Mouse (Mus musculus) skeletal muscle tissue, adult 2 months (tissue): ENCODE data around the gene Fam222a.

Experiments
- DNase-seq: peaks from one replicate; pipeline ENCODE4 v3.0.0-alpha.2; 2012; ENCODE audit warnings: low read depth, low spot score

The Fam222a gene

DNA sequence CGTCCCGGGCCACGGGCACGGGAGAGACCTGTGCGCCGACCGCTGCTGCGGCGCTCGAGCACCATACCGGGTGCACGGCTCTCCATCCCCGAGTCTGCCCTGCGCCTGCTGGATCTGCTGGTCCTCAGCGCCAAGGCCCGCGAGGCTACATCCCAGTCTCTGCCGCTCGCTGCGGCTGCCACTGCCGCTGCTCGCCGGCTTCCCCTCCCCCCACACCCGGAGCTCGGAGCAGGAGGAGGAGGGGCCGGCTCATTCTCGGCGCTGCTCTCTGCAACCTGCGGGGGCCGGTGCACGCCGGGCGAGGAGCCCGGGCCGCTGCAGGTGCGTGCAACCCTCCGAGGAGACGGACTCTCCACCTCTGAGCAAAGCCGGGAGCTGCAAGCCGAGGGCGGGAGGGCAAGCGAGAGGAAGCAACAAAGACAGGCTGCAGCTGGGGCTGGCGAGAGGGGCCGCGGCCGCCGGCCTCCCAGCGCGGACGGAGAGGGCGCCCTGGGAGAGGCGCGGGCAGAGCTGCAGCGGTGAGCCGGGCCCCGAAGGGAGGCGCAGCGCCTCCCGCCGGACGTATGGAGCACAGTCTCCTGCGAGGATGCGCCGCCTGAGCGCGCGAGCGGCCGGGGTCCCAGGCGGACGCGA, at the start of gene Fam222a:
Gene Fam222a, plus strand, starts transcription at position 452 of the 633 bp plus-strand sequence.
- no peak for DNase-seq

DNA sequence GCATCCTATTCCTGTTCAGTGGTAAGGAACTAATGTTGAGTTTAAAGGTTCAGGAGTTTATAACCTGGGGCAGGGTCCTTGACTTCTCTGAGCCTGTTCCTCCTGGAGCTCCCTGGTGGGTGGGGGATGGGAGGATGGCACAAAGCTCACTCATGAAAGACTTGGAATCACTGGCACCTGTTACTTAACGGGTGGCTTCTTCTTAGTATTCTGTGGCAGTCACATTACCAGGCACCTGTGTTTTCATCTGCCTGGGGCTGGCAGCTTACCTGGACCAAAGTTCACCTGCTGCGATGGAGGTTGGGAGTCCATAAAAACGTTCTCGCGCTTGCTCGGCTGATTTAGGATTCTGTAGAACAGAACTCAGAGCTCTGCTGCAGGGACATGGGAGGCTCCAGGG, 39.5 kb upstream of the Fam222a start:
- no peak for DNase-seq

DNA sequence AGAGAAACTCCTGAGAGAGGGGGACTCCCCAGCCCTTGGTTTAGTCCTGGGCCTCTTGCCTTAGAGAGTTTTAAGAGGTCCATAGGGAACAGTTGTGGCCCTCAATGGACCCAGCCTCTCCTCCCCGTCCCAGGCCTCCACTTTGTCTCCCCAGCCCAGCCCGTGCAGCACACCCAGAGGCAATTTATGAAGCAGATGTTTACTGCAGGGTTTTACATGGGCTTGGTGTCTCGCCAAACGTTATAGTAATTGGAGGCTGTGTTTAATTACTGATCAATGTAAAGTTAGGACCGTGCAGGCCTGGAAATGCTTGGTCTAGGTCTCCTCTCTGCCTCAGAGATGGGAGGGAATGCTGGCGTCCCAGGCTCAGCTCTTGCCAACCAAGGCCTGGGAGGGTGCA, 37.5 kb upstream of the Fam222a start:
- no peak for DNase-seq

DNA sequence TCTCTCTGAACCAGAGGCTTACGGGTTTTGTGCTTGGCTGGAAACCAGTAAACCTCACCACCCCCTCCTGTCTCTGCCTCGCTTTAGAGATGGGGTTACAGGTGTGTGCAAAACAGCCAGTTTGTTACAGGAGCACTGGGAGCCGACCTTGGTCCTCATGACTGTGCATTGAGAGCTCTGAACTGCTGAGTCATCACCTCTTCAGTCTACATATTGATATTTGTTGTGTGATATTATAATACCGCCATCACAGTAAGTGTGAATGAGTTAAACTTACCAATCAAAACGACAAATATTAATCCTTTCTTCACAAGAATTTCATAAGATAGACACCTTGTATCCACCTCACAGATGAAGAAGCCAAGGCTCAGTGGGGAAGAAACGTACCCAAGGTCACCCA, 35.8 kb upstream of the Fam222a start:
- no peak for DNase-seq

DNA sequence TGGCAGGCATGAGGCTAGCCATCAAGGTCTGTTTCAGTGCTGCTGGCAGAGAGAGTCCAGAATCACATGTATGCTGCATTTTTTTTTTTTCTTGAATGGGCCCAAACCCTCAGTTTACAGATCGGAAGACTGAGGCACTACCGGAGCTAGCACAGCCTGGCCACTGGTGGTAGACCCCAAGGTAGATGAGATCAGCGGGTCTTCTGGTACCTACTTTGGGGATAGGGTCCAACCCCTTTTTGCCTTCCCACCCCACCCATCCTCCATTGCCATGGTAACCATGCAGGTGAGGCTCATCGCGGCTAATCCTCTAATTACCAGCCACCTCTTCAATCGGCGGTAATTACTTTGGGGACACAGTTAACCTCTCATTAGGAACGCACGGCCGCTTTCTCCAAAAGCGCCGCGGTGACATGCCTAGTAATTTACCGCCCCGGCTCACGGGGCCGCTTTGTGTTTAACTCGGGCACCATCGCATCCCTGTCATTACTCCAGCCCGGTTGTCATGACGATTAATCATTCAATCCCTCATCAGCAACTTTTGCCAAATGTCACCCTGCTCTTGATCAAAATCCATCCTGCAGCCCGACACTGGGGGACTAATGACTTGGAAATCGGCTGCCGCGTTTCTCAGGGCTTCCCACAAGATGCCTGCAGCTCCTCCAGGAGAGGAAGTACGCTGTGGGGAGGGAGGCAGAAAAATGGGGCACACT, 30.4 kb upstream of the Fam222a start:
- no peak for DNase-seq

DNA sequence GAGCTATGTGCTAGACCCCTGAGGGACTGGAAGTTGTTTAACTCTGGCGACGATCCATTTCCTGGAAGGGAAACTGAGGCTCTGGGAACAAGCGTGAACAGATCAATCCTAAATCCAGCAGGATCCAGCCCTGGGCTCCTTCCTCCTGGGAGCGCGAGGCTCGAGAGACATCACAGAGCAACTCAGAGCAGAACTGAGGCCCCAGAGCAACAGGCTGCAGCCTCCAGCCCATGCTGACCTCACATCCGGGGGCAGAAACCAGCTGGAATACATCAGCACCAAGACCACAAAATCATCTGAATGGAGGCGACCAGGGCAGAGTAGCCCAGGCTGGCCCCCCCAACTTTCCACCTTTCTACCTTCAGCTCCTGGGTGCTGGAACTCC, 29.8 kb upstream of the Fam222a start:
- no peak for DNase-seq

DNA sequence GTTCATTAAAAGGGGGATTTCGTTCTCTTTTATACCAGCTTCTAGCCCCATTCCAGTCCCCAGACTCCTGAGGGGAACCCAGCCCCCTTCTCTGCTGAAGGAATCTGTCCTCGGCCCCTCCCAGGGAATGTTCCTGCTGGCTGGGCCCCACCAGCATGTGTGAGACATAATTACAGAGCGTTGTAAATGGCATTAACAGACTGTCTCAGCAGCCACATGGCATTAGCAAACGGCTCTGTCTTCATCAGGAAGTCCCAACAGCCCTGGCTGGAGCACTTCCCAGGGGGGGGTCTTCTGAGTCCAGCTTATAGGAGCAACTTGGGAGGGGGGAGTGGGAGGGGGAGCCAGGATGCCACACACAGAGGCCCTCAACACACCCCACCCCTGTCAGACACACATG, 29.1 kb upstream of the Fam222a start:
- no peak for DNase-seq

DNA sequence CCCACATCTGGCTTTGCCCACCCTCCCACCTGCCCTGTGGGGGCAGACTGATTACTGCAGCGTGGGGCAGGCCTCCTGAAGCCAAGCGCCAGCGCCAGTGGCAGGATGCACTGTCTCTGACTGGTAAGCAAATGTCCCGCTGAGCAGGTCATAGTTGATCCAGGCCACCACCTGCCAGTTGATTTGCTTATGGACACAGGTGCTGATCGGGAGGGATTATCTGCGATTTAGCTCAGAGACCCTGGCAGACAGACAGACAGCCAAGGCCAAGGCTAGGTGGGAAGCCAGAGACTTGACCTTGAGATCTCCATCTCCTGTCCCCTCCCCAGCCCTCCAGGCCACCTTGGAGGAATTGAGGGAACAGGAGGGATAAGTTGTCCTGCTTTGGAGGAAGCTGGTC, 28.1 kb upstream of the Fam222a start:
- no peak for DNase-seq

DNA sequence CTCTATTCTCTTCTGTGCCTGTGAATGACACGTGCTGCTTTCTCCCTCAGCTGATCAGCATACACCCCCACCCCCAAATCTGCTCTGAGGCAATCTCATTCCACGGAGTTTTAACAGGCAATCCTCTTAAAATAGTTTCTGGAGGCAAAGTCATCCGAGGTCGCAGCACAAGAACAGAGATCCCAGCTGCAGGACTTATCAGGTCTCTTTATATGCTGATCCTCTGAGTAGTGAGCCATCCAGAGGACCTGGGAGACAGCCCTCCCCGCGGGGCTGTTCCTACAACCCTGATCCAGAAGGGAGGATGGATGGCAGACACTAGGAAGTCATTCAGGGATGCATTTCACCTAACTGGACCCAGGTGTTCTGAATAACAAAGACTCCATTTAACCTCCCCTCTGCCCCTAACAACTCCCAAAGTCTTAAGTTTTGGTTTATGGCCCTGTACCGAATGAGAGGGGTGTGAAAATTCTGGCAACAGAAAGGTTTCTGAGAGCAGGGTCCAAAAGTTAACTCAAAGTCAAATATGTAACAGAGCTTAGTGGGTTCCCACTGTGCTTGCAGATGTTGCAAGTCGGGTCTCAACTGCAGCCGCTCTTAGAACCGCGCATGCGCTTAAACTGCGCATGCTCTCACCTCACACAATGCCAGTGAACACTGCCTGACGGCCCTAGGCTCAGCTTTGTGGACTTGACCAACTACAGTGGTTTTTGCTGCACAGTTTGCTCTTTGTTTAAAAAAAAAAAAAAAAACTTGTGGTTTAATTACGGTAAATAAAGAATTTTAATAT, 26.0 kb upstream of the Fam222a start:
- DNase-seq = no peak

DNA sequence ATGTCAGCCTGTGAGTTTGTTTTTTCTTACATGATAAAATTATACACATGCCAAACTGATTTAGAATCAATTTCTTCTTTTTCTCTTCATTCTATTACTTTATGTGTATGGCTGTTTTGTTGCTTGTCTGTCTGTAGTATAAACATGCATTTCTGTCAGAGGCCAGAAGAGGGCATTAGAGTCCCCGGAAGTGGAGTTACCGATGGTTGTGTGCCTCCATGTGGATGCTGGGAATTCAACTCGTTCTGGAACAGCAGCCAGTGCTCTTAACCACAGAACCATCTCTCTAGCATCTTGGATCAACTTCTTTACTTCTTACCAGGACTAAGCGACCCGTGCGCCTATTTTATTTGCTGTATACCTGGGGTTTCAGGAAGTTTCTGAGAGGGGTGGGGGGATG, 24.2 kb upstream of the Fam222a start:
- DNase-seq = no peak

DNA sequence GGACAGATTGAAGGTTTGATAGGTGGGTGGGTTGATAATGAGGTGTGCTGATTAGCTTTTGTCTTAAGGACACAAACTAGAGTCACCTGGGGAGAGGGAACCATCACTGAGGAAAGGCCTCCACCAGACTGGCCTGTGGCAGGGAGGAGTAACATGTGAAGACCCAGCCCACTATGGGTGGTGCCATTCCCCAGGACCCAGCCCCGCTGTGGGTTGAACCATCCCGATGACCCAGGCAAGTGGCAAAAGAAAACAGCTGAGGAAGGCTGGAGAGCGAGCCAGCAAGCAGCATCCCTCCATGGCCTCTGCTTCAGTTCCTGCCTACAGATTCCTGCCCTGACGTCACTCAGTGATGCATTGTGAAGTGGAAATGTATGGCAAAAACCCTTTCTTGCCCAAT, 23.6 kb upstream of the Fam222a start:
- DNase-seq = no peak

DNA sequence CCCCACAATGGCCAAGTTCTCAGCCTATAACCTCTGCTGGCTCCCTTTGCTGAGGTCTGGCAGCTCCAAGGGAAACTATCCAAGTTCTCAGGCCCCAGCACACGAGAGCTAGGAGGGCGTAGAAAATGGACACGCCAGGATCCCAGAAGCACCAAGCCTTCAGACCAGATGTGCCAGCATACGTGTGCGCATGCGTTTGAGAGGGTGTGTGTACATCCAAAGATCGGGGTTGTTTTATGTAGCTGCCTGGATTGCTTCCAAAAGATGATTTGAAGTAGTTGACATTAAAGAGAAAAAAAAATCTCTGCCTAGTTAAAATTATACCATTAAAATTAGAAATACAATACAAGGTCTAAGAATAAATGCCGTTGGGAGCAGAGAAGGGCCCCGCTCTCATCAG, 22.7 kb upstream of the Fam222a start:
- no peak for DNase-seq

DNA sequence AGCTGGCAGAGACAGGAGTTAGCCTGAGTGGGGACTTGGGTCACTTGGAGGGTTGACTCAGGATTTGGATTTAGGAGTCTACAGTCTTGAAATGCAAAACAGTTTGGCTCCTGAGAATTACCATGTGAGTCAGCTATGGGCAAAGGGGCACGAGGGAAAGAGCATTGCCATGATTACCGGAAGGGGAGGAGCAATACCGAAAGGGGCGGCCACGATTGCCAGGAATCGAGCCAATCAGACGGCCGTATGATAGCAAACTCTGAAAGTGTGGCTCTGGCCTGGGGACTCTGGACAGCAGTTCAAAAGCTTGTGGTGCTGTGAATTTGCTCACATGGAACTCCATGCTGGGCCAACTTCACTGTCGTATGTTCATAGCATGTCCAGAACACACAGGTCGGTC, 18.8 kb upstream of the Fam222a start:
- DNase-seq = no peak

DNA sequence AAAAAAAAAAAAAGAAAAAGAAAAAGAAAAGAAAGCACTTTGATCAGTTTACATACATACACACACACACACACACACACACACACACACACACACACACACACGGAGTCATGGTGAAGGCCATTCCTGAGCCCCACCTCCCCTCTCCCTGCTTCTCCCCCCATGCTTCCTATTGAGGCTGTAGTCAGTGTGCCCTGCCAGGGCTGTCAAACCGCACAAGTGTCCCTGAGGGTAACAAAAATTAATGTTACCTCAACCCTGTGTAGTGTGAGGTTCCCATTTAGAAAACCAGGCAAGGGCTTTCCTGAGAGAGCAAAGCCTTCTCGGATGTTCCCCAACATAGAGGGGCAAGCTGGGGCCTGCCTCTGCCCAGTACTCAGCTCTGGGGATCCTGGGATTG, 18.0 kb upstream of the Fam222a start:
- DNase-seq = no peak

DNA sequence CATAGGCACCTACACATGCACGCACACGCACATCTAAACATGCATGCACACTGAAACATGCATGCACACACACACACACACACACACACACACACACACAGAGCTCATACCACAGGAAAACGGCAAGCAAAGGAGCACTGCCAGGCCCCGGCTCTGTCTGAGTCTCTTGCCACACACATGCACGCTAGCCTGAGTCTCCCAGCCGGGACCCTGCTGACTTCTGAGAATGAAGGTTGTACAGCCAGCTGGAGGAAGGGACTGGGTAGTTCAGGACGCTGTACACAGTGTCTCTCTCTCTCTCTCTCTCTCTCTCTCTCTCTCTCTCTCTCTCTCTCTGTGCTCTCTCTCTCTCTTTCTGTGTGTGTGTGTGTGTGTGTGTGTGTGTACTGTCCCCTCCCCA, 17.4 kb upstream of the Fam222a start:
- no peak for DNase-seq

DNA sequence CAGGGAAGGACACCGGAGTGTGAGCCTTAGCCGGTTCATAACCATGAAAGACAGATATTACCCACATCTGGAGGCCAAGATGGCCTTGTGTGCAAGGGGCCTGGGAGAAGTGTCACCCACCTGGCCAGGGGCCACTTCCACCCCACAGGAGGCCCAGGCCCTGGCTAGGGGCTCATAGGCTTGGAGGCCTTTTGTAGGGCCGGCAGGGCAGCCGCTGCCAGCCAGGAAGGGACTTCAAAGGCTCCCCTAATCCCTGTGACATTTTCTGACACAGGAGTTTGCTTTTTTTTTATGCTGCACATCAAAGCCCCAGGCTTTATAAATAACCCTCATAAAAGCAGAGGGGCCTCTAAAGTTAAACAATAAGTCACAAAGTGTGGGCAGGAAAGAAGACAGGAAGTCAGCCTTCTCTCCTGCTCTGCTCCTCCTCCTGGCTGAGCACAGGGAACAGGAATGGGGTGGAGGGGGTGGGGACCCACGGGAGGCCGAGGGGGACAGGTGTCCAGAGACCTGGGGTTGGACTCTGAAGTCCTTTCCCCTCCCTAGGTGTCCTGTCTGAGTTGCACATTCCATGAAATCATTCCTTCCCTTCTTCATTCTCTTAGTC, 16.8 kb upstream of the Fam222a start:
- DNase-seq = no peak

DNA sequence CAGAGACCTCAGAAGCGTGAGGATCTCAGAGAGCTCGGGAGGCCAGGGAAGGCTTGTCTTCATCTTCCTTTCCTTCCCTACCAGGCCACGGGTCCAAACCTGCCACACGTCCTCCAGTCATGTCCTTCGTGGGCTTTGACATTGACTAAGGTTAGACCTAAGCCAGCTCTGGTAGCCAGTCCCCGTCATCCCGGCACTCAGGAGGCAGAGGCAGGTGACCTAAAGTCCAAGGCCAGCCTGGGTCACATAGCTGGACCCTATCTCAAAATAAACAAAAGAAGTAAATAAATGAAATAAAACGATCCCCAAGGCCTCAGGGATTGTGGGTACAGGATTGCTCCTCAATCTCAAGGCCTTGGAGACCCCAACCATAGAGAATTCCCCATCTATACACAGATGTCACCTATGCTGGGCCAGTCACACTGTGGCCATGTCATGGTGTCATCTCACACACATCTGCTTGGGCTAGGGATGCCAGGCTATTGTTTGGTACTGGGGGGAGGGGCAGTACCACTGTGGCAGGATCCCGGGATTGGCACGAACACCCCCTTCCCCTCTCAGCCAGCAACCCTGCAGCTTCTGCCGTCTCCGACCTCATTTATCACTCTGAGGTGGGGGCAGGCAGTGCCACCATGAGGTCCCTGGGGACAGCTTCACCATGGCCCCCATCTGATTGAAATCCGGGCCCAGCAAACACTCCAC, 15.2 kb upstream of the Fam222a start:
- no peak for DNase-seq

DNA sequence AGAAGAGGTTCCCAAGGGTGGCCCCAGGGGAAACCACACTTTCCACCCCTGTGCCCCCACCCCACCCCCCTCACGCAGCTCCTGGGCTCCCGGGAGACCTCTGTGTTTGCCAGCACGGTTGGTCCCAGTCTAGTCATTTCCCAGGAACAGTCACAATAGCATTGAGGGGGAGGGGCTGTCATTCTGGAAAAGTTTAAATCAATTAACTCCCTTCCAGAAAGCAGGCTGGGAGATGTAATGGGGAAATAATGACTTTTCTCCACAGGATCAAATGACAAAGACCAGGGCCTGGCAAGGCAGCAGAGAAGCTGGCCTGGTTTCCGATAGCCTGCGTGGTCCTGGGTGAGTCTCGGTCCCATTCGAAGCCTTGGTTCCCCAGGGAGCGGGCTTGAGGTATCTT, 14.1 kb upstream of the Fam222a start:
- DNase-seq = no peak

DNA sequence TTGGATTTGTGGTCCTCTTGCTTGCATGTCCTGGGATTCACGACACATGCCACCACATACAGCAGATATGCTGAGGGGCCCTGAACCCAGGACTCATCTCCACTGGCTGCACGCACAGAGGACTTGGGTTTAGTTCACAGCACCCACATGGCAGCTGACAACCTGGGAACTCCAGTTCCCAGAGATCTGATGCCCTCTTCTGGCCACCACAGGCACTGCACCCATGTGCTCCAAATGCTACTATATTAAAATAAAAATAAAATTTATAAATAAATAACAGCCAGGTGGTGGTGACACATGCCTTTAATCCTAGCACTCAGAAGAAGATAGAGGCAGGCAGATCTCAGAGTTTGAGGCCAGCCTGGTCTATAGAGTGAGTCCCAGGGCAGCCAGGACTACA, 12.4 kb upstream of the Fam222a start:
- no peak for DNase-seq

DNA sequence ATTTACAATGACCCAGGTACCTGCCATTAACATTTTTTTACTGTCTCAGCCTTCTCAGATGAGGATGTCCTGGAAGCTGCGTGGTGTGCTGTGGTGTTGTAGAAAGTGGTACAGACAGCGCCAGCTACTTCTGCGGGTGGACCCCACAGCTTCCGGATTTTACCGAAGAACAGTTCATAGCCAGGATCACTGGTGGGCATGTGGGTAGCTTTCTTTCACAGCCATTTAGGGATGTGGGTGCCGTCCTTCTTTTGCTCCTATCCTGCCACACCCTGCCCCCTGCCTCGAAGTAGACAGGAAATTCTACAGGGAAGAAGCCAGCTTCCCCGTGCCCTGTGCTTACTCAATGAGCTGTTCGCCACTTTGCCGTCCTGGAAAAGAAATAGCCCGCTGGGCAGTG, 11.7 kb upstream of the Fam222a start:
- no peak for DNase-seq

DNA sequence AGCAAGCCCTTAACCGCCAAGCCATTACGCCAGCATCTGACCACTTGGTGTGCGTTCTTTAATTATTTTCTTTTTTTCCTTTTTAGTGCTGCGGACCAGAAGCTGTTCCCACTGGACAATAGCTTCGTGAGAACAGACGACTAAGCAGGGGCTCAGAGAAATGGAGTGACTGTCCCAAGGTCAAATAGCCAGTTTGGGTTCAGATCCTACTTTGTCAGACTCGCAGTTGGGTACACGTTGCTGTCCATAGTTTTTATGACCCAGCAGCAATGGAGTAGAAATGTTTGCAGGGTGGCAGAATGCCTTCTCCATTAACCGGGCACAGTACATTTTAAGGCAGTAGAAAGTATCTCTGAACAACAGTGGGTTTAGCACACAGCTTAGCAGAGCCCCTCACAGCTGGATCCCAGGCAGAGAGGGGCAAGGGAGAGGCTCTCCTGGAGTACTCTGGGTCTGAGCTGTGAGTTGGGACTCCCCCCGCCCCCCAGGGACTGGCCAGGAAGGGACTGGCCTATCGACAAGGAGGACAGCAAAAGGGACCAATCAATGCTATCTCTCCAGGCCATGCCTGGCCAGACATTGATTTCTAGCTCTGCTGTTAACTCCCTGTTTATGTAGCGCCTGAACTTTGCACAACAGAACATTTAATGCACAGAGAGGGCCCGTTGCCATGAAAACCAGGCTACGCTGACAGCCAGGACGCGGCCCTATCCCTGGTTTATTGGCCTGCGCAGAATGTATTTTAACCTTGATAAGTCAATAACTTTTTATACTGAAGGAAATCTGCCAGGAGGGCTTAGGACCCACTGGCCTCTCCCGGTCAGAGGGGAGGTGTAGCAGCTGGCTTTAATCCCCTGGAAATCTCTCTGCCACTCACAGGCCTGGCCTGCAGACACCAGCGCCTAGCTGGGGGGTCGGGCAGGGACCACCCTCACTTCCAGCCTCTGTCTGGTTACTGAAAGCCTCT, 9.8 kb upstream of the Fam222a start:
- DNase-seq = no peak
